Mouse (Mus musculus): ENCODE data around the gene Lsm10. TPM values are rescaled to one million over a fixed set of nuclear protein-coding genes. Genes with fewer than 3 reads are reported as not detected.

Gene Lsm10
- polyA plus RNA-seq (2012; rRNA removed), result 65.5 and 68.4 TPM in 2 replicates

DNA sequence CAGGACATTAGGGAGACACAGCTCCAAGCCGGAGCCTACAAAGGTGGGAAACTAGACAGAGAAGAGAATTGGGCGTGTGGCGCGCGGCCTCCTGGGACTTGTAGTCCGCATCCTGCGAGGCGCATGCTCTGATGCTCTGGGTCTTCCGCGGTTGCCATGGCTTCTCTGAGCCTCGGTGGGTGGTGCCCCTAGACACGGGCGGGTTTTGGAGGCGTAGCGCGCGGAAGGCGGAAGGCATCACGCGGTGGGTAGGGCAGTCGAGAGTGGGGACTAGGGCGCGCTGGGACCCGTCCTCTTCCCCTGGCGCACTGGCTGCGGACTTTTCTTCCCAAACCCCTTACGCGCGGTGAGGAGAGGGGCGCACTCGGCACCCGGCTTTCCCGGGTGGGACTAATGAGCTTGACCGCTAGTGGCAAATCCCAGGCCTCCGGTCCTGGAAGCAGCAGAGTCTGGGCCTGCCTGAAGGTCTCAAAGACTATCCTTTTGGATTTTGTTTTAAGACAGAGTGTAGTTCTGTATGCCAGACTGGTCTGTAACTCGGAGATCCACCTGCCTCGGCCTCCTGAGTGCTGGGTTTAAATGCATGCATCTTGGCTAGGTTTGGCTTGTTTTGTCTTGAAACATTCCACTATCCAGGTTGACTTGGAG lies at the start of gene Lsm10:
Gene Lsm10, plus strand, starts transcription at position 160 of the 648 bp plus-strand sequence.

DNA sequence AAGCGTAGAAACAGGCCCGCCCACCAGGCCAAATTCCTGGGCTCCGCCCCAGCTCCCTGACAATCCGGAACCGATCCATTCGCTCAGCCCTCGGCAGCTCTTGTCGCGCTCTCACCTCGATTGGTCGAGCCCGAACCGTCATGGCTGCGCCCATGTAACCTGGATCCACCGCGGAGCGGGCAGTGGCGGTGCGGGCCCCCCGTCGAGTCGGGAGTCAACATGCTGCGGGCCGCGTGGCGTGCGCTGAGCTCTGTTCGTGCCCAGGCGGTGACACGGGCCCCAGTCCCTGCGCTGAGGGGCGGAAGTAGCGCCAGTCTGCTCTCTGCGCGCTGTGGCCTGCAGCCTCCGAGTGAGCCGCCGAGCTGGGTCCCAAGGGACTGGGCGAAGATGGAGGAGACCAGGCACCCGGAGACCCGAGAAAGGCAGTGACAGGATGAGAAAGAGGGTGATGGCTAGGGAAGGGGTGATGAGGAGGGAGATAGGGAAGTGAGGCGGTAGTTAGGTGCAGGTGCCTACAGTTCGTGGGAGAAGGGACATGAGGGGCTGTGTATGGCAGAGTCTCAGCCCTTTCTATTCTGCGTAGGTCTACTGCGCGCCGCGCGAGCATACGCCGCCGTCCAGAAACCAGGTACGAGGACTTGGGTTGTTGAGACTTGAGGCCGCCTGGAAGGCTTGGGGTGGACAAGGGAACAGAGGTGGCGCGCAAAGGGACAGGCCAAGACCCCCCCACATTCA lies 49.4 kb upstream of the Lsm10 start, which contains the start of gene Mrps15:
Gene Mrps15, plus strand, starts transcription at position 75 of the 735 bp plus-strand sequence.

DNA sequence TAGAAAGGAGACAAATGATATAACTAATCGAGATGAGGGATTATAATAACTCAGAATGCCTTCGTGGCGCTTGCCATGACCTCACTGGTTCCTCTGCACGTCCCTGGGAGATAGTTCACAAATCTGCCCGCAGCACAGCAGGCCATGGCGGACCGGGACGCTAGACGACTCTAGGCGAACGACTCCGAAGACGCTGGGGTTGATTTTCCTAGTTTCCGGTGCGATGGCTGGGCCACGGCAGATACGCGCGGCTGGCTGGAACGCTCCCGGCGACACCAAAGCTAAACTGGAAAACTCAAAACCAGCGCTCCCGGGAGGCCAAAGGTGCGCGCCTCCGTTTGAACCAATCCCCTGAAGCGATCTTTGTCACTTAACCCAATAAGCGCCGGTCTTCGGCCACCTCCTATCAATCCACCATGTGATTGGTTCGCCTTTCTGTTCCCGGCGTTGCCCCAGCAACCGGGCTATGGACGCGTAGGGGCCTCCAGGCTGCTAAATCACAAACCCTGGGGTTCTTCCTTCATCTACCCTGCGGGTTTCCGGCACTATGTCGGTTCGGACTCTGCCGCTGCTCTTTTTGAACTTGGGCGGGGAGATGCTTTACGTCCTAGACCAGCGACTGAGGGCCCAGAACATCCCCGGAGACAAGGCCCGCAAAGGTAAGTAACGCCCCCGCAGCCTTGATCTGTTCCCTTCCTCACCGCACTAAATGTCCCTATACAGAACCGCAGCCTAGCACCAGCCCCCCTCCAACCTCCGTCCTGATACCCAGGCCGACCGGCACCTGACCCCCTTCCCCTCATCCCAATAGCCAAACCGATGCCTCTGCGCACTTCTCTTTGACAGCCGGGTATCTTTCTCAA lies 38.1 kb upstream of the Lsm10 start, which contains the start of gene Oscp1:
Gene Oscp1, plus strand, starts transcription at position 432 of the 863 bp plus-strand sequence.

DNA sequence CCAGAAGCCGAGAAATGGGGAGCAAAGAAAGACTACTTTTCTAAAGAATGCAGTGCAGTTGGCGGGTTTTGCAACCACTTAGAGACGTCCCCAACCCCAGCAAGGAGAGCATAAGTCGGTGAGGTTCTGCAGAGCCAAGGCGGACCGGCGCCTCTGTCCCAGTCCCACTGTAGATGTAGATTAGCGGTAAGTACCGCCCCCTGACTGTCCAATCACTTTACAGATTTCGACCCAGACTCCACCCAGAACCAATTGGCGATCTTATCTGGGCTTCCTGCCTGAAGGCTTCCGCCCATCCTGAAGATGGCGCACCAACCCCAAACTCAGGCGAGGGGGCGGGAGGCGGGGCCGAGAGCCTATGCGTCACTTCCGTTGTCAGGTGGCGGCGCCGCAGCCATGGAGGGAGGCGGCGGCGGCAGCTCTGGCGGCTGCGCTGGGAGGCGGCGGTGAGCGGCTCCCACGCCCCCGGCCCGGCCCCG lies 7.2 kb downstream of the Lsm10 start, which contains the start of gene Stk40:
Gene Stk40, plus strand, starts transcription at position 368 of the 479 bp plus-strand sequence.

DNA sequence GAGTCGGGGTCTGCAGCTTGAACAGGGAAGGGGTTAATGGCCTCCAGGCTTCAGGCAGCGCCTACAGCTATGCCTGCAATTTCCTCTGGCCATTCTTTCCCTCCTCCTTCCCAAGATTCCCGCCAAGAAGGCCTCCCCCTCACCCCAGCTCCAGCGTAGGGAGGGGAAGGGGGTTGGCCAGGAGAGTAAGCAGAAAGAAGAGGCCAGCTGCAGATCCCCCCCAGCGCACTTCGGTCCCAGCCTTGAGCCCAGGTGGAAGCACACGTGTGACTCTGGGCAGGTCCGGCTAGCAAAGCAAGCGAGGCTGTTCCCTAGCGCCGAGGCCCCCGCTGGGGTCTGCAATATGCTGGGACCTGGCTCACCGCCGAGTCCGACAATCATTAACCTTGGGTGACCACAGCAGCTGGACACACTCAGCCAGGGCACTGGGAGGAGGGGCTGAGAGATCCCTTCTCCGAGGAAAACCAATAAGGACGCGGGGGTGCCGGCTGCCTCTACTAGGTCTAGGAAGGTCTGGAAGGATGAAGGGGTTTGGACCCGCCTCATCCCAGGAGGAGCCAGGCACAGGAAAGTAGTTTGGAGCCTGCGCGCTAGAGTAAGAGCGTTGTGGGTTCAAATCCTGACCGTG lies 51.2 kb downstream of the Lsm10 start, which contains the start of gene Eva1b:
Gene Eva1b, plus strand, starts transcription at position 212 of the 628 bp plus-strand sequence.

Other genes starting within 250 kb of the Lsm10 start
- gene Csf3r, start 72.1 kb upstream of the Lsm10 start, polyA plus RNA-seq (2012; rRNA removed), result 0.97 and 1.1 TPM in 2 replicates
- gene Mrps15, start 49.7 kb upstream of the Lsm10 start, polyA plus RNA-seq (2012; rRNA removed), result 69.7 and 79.1 TPM in 2 replicates
- gene Oscp1, start 38.1 kb upstream of the Lsm10 start, polyA plus RNA-seq (2012; rRNA removed), result 8.4 and 12.5 TPM in 2 replicates
- 13.7 and 14.0 TPM in 2 replicates for gene Stk40, start 7.3 kb downstream of the Lsm10 start, polyA plus RNA-seq (2012; rRNA removed)
- 13.5 and 15.8 TPM in 2 replicates for gene Eva1b, start 51.1 kb downstream of the Lsm10 start, polyA plus RNA-seq (2012; rRNA removed)
- gene Sh3d21, start 66.9 kb downstream of the Lsm10 start, polyA plus RNA-seq (2012; rRNA removed), result 1.1 TPM in 2 replicates
- gene Thrap3, start 106.1 kb downstream of the Lsm10 start, polyA plus RNA-seq (2012; rRNA removed), result 98.6 and 98.7 TPM in 2 replicates
- gene Map7d1, start 159.7 kb downstream of the Lsm10 start, polyA plus RNA-seq (2012; rRNA removed), result 150 and 154 TPM in 2 replicates
- gene Trappc3, start 165.7 kb downstream of the Lsm10 start, polyA plus RNA-seq (2012; rRNA removed), result 170 and 181 TPM in 2 replicates
- gene Col8a2, start 190.2 kb downstream of the Lsm10 start, polyA plus RNA-seq (2012; rRNA removed), result 0.92 and 3.6 TPM in 2 replicates
- gene Adprhl2, start 225.1 kb downstream of the Lsm10 start, polyA plus RNA-seq (2012; rRNA removed), result 69.2 TPM in 2 replicates
- gene Tekt2, start 229.1 kb downstream of the Lsm10 start, polyA plus RNA-seq (2012; rRNA removed), result 20.8 and 26.3 TPM in 2 replicates

All from central nervous system, embryonic 18 days (tissue).